Mouse (Mus musculus): ENCODE measurements around the gene Zfp146. TPM values are rescaled to one million over a fixed set of nuclear protein-coding genes. Genes with fewer than 3 reads are reported as not detected.
"Not testable (repeated sequence)": the region's sequence is repeated elsewhere in the genome, so short reads cannot be mapped to it uniquely, and the experiment has no call there.

The Zfp146 gene
- polyA plus RNA-seq, 1 experiment from 2014 or later = 17.8 TPM

DNA sequence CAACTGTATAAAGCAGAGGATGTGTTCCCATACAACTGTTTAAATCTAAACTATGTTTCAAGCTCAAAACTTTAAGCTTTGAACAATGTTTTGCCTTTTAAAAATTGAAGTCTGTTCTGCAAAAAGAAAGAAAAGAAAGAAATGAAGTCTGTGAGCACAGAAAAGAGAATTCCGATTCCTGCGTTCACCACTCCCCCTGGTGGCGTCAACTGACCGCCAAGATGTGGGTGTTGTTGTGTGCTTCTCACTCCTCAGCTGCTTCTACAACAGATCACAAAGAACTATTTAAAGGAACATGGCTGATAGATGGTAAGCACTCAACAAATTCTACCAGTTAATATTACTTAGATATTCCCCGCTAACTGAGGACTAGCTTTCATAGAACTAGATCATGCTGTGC lies 6.4 kb downstream of the Zfp146 start:
- Histone ChIP-seq H3K4me2 (no peak overlapping the region), H3K4me3 (replicated peaks) (no peak overlapping the region), H3K9me3 (replicated peaks) (peaks cover 82% of the 10 kb centered on the region), H3K27me3 (no peaks in the 10 kb centered on the region), H3K9ac (no peak overlapping the region), H3K27ac (no peak overlapping the region), H3K36me3 (peaks cover 98% of the 10 kb centered on the region), H3K4me1 (no peaks in the 10 kb centered on the region)
- WGBS = over 99% methylated on average over 5 of the region's 5 CpGs
- no peak for ATAC-seq (replicated peaks; ENCODE audit: low FRiP score)

DNA sequence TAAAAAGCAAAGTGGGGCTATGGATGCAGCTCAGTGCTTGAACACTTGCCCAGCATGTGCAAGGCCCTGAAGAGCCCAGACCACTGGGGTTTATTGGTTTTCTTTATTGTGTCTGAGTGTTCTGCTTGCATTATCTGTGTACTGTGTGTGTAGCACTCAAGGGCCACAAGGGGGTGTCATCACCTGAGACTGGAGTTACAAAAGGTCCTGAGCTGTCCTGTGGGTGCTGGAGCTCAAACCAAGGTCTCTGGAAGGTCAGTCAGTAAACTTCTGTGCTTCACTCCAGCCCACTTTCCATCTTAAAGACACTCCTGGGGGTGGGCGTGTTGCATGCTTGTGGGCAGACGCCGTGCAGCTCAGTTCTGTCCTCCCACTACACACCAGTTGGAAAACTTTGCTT lies 14.0 kb downstream of the Zfp146 start:
- WGBS = 96% methylated on average over 3 of the region's 3 CpGs
- ATAC-seq (replicated peaks; ENCODE audit: low FRiP score) = no peak
- no peak overlapping the region for H3K9ac ChIP-seq
- H3K4me3 ChIP-seq (replicated peaks) = no peak overlapping the region
- no peaks in the 10 kb centered on the region for H3K4me1 ChIP-seq
- H3K27me3 ChIP-seq = no peaks in the 10 kb centered on the region
- no peak overlapping the region for H3K4me2 ChIP-seq
- peaks cover 94% of the 10 kb centered on the region for H3K36me3 ChIP-seq
- no peak overlapping the region for H3K27ac ChIP-seq
- peaks cover 82% of the 10 kb centered on the region for H3K9me3 ChIP-seq (replicated peaks)

DNA sequence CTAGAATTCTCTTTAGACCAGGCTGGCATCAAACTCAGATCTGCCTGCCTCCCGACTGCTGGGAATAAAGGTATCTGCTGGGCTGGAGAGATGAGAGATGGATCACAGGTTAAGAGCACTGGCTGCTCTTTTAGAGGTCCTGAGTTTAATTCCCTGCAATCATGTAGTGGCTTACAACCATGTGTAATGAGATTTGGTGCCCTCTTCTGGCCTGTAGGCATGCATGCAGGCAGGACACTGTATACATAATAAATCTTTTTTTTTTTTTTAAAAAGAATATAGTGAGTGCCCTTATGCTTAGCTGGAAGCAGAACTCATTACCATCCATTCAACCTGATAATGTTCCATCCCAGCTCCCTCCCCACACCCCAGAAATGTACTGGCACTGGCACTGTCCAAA lies 15.5 kb downstream of the Zfp146 start:
- H3K27me3 ChIP-seq = no peaks in the 10 kb centered on the region
- H3K4me2 ChIP-seq = no peak overlapping the region
- no peak overlapping the region for H3K4me3 ChIP-seq (replicated peaks)
- peaks cover 94% of the 10 kb centered on the region for H3K36me3 ChIP-seq
- no peak overlapping the region for H3K27ac ChIP-seq
- ATAC-seq (replicated peaks; ENCODE audit: low FRiP score) = no peak
- H3K4me1 ChIP-seq = no peaks in the 10 kb centered on the region
- H3K9ac ChIP-seq = no peak overlapping the region
- H3K9me3 ChIP-seq (replicated peaks) = peaks cover 84% of the 10 kb centered on the region
- WGBS = 93% methylated on average over 1 of the region's 1 CpGs

DNA sequence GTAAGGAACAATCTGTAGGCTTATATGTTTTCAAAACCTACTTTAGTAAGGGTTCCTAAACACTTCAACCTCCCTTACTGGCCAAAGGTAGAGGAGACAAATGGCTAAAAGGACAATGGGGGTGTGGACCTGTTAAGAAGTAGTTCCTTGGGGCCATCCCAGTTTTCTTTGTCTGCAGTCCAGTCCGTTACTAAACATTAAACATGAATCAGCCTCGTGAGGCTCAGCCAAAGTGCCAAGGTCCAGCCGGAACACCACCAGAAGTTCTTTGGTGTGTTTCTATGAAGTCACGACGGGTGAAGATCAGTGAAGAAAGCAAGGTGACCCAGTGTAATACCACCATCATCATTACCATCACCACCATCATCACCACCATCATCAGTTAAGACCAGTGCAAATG lies 22.5 kb downstream of the Zfp146 start:
- Histone ChIP-seq H3K4me2 (no peak overlapping the region), H3K4me3 (replicated peaks) (no peak overlapping the region), H3K27ac (no peak overlapping the region), H3K36me3 (peaks cover 63% of the 10 kb centered on the region), H3K4me1 (peaks cover 5% of the 10 kb centered on the region; the same call in 1 of the 2 replicates), H3K27me3 (no peaks in the 10 kb centered on the region), H3K9ac (no peak overlapping the region), H3K9me3 (replicated peaks) (peaks cover 51% of the 10 kb centered on the region)
- WGBS = 96% methylated on average over 5 of the region's 5 CpGs
- no peak for ATAC-seq (replicated peaks; ENCODE audit: low FRiP score)

DNA sequence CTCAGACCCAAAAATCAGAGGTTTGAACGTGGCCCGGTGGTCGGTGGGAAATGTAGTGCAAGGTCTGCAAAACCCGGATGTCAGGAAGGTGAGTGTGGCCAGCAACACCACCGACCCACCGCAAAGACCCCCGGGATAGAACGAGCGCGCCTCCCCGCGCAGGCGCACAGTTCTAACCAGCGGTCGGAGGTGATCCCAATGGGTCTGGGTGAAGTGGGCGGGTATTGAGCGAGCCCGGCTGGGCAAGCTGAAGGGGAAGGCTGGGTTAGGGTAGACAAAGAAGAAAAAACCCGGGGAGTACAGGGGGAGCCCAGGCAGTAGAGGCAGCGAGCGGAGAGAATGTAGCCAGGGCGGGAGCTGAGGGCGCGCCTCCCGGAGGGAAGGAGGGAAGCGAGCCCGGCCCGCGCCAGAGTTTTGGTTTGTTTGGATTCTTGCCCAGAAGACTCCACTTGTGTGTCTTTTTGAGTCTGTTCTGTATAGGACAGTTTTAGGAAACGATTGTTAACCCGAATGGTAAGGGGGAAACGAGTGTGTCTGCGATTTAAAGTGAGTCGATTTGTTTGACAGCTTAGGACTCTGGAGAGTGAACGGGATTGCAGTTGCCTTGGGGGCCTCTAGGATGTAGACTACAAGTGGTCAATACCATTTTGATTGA lies 25.9 kb downstream of the Zfp146 start:
- Histone ChIP-seq H3K9ac (peak overlapping the region; percentile 61), H3K27me3 (no peaks in the 10 kb centered on the region), H3K27ac (peak overlapping the region; percentile 94), H3K4me3 (replicated peaks) (peak overlapping the region; percentile 67), H3K36me3 (peaks cover 50% of the 10 kb centered on the region), H3K4me1 (peaks cover 5% of the 10 kb centered on the region; the same call in 1 of the 2 replicates), H3K4me2 (peak overlapping the region; percentile 75), H3K9me3 (replicated peaks) (peaks cover 20% of the 10 kb centered on the region)
- 3% methylated on average over 35 of the region's 35 CpGs for WGBS
- ATAC-seq (replicated peaks; ENCODE audit: low FRiP score) = peak; percentile 96

DNA sequence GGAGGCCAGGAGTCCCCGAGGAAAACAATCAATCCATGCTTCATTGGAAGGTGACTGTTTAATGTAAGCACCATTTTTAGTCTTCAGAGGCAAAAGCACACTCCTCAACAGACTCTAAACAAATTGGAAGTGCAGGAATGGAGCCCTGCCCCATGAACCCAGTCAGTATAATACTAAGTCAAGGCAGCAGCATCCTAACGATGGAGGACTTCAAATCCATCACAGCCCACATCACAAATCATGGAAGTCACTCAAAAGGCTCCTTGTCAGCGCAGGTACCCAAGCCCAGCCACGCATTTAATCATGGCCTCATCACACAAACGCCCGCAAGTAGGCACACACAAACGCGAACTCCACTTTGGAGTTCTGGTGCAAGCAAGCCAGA lies 26.4 kb downstream of the Zfp146 start:
- Histone ChIP-seq H3K4me2 (peak overlapping the region; percentile 75), H3K36me3 (peaks cover 46% of the 10 kb centered on the region), H3K4me3 (replicated peaks) (peak overlapping the region; percentile 67), H3K9ac (peak overlapping the region; percentile 61; the same call in 1 of the 2 replicates), H3K27ac (peak overlapping the region; percentile 94), H3K27me3 (no peaks in the 10 kb centered on the region), H3K4me1 (peaks cover 5% of the 10 kb centered on the region; the same call in 1 of the 2 replicates), H3K9me3 (replicated peaks) (peaks cover 20% of the 10 kb centered on the region)
- 13% methylated on average over 8 of the region's 8 CpGs for WGBS
- no peak for ATAC-seq (replicated peaks; ENCODE audit: low FRiP score)

DNA sequence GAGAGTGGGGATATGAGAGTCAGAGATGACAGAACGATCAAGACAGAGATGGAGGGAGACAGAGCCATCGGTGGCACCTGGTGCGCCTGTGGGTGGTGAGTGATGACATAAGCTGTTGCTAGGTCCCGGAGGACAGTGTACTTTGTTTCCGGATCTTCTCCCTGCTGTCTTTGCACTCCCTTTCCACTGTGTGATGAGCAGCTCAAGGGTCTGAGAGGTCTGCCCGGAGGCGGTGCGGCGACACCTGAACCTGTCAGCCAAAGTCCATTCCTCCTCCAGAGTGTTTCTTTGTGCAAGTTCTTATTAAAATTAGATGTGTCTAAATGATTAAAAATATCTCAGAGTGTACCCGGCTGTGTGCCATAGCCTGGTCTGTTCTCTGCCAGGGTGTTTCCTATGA lies 32.7 kb downstream of the Zfp146 start:
- no peak overlapping the region for H3K4me3 ChIP-seq (replicated peaks)
- no peaks in the 10 kb centered on the region for H3K4me1 ChIP-seq
- H3K4me2 ChIP-seq = no peak overlapping the region
- H3K27me3 ChIP-seq = no peaks in the 10 kb centered on the region
- H3K36me3 ChIP-seq = peaks cover 79% of the 10 kb centered on the region
- H3K27ac ChIP-seq = no peak overlapping the region
- no peak overlapping the region for H3K9ac ChIP-seq
- H3K9me3 ChIP-seq (replicated peaks) = no peaks in the 10 kb centered on the region; the same call in 1 of the 2 replicates
- no peak for ATAC-seq (replicated peaks; ENCODE audit: low FRiP score)
- WGBS = 88% methylated on average over 10 of the region's 10 CpGs

DNA sequence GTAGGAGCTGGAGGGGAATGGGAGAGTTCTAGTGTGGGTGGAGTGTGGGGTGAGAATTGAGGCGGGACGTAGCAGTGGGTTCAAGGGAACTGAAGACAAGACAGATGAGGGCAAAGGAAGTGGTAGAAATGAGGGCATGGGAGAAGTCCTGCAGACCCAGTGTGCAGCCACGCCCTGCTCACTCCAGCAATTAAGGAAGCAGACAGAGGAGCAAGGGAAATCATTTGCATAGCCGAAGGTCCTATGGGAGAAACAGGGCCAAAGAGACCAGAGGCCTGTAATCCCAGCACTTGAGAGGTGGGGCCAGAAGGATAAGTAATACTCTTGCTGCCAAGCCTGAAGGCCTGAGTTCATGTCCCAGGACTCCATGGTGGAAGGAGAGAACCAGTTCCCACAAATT lies 37.2 kb downstream of the Zfp146 start:
- peaks cover 92% of the 10 kb centered on the region for H3K36me3 ChIP-seq

DNA sequence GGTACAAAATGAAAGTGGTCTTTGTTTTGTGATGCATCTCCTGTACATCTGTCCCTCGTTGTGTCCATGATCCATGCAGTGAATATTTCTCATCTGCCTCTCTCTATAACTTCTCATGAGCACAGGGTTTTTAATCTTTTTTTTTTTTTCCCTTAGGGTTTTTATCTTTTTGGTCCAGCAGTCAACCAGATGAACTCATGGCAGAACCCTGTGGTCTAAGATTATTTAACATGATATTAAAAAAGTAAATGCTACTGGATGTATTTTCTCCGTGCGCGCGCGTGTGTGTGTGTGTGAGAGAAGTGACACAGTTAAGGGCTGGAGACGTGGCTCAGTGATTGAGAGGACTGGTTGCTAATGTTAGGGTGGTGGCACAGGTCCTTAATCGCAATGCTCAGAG lies 39.6 kb downstream of the Zfp146 start:
- 96% methylated on average over 8 of the region's 8 CpGs for WGBS
- no peaks in the 10 kb centered on the region for H3K4me1 ChIP-seq
- H3K36me3 ChIP-seq = peaks cover 90% of the 10 kb centered on the region
- no peaks in the 10 kb centered on the region for H3K27me3 ChIP-seq
- no peak overlapping the region for H3K4me2 ChIP-seq
- no peak overlapping the region for H3K9ac ChIP-seq
- no peak overlapping the region for H3K27ac ChIP-seq
- H3K9me3 ChIP-seq (replicated peaks) = no peaks in the 10 kb centered on the region; the same call in 1 of the 2 replicates
- no peak overlapping the region for H3K4me3 ChIP-seq (replicated peaks)
- ATAC-seq (replicated peaks; ENCODE audit: low FRiP score) = no peak

More for the DNA sequence above, 37.2 kb downstream of the Zfp146 start:
- no peak for ATAC-seq (replicated peaks; ENCODE audit: low FRiP score)
- Histone ChIP-seq H3K27me3 (no peaks in the 10 kb centered on the region), H3K9ac (no peak overlapping the region), H3K4me2 (no peak overlapping the region), H3K9me3 (replicated peaks) (no peaks in the 10 kb centered on the region; the same call in 1 of the 2 replicates), H3K4me3 (replicated peaks) (no peak overlapping the region), H3K27ac (no peak overlapping the region), H3K4me1 (no peaks in the 10 kb centered on the region)
- 88% methylated on average over 4 of the region's 4 CpGs for WGBS

DNA sequence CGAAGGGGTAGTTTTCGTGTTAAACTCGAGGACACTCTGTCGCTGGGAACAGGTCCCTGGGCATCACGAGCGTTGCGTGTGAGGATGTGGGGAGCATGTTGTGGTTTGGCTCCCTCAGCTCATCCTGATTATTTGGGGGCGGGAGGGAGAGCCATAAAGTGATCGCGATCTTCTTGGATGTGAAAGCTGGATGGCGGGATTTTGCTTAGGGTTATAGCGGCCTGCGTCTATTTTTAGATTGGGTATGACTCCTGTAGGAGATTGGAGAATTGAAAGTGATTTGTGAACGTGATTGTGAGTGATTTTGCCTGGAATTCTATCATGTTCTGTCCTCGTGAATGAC lies 47.4 kb downstream of the Zfp146 start:
- H3K4me1 ChIP-seq = peaks cover 8% of the 10 kb centered on the region; the same call in 1 of the 2 replicates

DNA sequence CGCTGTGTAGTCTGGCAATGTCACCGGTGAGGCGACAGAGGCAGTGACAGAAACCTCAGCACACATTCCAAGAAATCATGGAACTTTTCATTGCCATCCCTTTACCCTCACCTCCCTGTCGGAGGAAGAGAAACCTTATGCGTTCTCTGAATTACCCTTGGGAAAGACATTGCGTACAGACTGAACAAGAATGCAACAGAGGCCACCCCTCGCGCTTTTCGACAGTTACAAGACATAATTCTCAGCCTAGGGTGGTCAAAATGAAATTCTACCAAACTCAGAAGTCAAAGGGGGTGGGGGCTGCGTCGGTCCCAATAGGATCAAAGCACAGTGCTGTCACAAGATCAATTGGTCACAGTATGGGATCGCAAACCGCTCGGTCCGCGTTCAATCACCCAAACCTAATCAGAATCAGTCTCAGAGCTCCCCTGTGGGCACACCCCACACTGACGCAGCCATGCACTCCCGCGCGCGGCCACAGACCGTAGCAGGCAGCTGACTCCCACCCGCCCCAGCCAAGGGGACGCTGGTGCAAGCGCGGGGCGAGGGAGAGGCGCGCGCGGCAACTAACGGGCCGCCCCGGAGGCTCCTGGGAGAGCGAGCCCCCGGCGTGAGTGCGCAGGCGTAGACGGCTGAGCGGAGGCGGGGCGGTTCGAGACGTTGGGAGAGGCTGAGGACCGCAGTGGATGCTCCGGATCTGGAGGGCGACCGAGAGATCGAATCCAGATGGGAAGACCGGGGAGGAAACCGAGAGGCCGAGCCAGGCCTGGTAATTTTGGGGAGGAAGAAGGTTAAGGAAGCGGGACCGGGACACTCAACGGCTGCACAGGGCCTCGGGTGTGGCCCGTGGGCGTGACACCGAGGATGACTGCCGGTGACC lies 48.0 kb downstream of the Zfp146 start, which contains the start of gene Zfp382:
Gene Zfp382, plus strand, starts transcription at position 635 of the 880 bp plus-strand sequence.
- no peaks in the 10 kb centered on the region for H3K27me3 ChIP-seq
- peaks cover 13% of the 10 kb centered on the region for H3K36me3 ChIP-seq
- peaks cover 8% of the 10 kb centered on the region; the same call in 1 of the 2 replicates for H3K4me1 ChIP-seq
- H3K4me2 ChIP-seq = peak within 1 kb of the TSS; percentile 93
- H3K27ac ChIP-seq = peak within 1 kb of the TSS; percentile 80
- H3K9ac ChIP-seq = peak within 1 kb of the TSS; percentile 73
- H3K4me3 ChIP-seq (replicated peaks) = peak within 1 kb of the TSS; percentile 79
- under 1% methylated on average over 61 of the region's 61 CpGs for WGBS
- no peaks in the 10 kb centered on the region for H3K9me3 ChIP-seq (replicated peaks)
- ATAC-seq (replicated peaks; ENCODE audit: low FRiP score) = peak; percentile 95

More for the DNA sequence above, 47.4 kb downstream of the Zfp146 start:
- WGBS = 7% methylated on average over 15 of the region's 15 CpGs
- Histone ChIP-seq H3K9me3 (replicated peaks) (no peaks in the 10 kb centered on the region), H3K9ac (peak overlapping the region; percentile 73), H3K4me2 (peak overlapping the region; percentile 93), H3K36me3 (peaks cover 19% of the 10 kb centered on the region), H3K27ac (peak overlapping the region; percentile 80), H3K27me3 (no peaks in the 10 kb centered on the region), H3K4me3 (replicated peaks) (peak overlapping the region; percentile 79)
- 0 out of 2 replicates have a peak, but pooled peaks have one; percentile 23 for ATAC-seq (replicated peaks; ENCODE audit: low FRiP score)

DNA sequence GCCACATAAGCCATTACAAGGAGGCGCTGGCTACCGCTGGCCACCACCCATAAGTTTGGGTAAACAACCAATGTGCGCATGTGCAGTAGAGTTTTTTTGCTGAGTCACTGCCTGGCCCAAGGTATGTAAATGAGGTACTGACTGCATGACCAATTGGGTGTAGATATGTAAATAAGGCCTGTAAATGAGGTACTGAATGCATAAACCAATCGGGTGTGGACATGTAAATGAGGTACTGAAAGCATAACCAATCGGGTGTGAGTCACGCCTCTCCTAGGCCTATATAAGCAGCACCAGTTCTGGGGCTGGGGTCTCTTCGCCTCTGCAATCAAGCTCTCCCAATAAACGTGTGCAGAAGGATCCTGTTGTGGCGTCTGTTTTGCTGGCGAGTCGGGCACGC lies 51.6 kb downstream of the Zfp146 start:
- H3K36me3 ChIP-seq; H3K27me3 ChIP-seq; H3K9me3 ChIP-seq (replicated peaks); H3K4me3 ChIP-seq (replicated peaks); H3K4me1 ChIP-seq; H3K4me2 ChIP-seq; H3K9ac ChIP-seq; ATAC-seq (replicated peaks; ENCODE audit: low FRiP score); H3K27ac ChIP-seq: not testable (repeated sequence)
- 91% methylated on average over 12 of the region's 12 CpGs for WGBS
